20 mouse cellular contexts compared by ENCODE assay signal in the genomic region with DNA sequence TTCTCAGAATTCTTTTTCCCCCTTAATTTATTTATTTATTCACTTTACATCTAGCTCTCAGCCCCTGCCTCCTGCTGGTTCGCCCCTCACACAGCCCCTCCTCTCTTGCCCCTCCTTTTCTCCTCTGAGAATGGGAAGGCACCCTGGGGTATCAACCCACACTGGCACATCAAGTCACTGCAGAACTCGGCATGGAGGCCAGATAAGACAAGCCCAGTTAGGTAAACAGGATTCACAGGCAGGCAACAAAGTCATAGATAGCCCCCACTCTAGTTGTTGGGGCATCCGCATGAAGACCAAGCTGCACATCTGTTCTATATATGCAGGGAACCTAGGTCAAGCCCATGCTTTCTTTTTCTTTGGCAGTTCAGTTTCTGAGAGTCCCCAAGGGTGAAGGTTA. TPM values are rescaled to one million over a fixed set of nuclear protein-coding genes. Genes with fewer than 3 reads are reported as not detected.
DNase-seq lines count a peak whose midpoint lies in the region; ATAC-seq and TF ChIP-seq lines count a peak whose summit lies in the region.
"Had no signal": no experiment of that assay in that cellular context is flagged by ENCODE, and none has a peak within 500 bp of the region (broad histone marks: within the 10 kb centered on the region; RNA-seq: fewer than 3 reads in every experiment).

No protein-coding gene starts in this region.

- TF ChIP-seq EP300 in MEL (IDR thresholded peaks at IDR 0.05; ENCODE audit: low read depth in 1 of 2, low read length in 2 of 2), result peak in 1 of 2 experiments; percentile 60; a peak in 3 of 4 replicates

- no peak for TF ChIP-seq CTCF in MEL (IDR thresholded peaks at IDR 0.05 in 2 of 3, conservative IDR thresholded peaks at IDR 0.05 in 1 of 3; ENCODE audit: control insufficient read depth in 1 of 3, insufficient read depth in 1 of 3, low read depth in 2 of 3, low read length in 3 of 3, poor library complexity in 1 of 3, severe bottlenecking in 1 of 3)

- H3K36me3 ChIP-seq in liver, embryonic 13.5 days, result peaks cover 24% of the 10 kb centered on the region
- peaks cover 46% of the 10 kb centered on the region for H3K36me3 ChIP-seq in liver, embryonic 12.5 days
- peaks cover 5 to 22% of the 10 kb centered on the region in 2 experiments for H3K36me3 ChIP-seq in MEL (ENCODE audit: control insufficient read depth in 1 of 2, insufficient read depth in 2 of 2, low read length in 2 of 2)
- no peaks in the 10 kb centered on the region for H3K36me3 ChIP-seq in forebrain, embryonic 11.5 days (ENCODE audit: control insufficient read depth, insufficient read depth, low read length)

- 0 out of 2 replicates have a peak, but pooled peaks have one; percentile 50 for ATAC-seq in liver, embryonic 13.5 days (ENCODE audit: low read depth)
- no peak for ATAC-seq in liver, embryonic 12.5 days
- no peak for ATAC-seq in forebrain, embryonic 11.5 days (replicated peaks; ENCODE audit: low FRiP score)
- ATAC-seq: activated CD4-positive, CD25-positive, alpha-beta regulatory T cell, adult 4 months; CD4-positive, CD25-positive, alpha-beta regulatory T cell, adult 4 months; Patski had no signal

- H3K9ac ChIP-seq in liver, embryonic 13.5 days, result no peak overlapping the region
- no peak overlapping the region for H3K9ac ChIP-seq in liver, embryonic 12.5 days
- no peak overlapping the region for H3K9ac ChIP-seq in MEL (ENCODE audit: control insufficient read depth, low read depth, low read length, poor library complexity, severe bottlenecking)
- no peak overlapping the region for H3K9ac ChIP-seq in forebrain, embryonic 11.5 days (ENCODE audit: low read length)

- no peak overlapping the region for H3K27ac ChIP-seq in liver, embryonic 13.5 days
- H3K27ac ChIP-seq in liver, embryonic 12.5 days, result no peak overlapping the region
- no peak overlapping the region for H3K27ac ChIP-seq in MEL (ENCODE audit: control insufficient read depth, low read depth, low read length)
- H3K27ac ChIP-seq in forebrain, embryonic 11.5 days (ENCODE audit: low read depth, low read length), result no peak overlapping the region

- 50% methylated on average over 3 of the region's 3 CpGs for WGBS in liver, embryonic 13.5 days (ENCODE audit: insufficient replicate concordance)
- WGBS in liver, embryonic 12.5 days (ENCODE audit: insufficient replicate concordance), result 56% methylated on average over 3 of the region's 3 CpGs
- WGBS in forebrain, embryonic 11.5 days, result 60% methylated on average over 3 of the region's 3 CpGs

- no peaks in the 10 kb centered on the region for H3K79me2 ChIP-seq in MEL (ENCODE audit: control insufficient read depth, insufficient read depth, low read length, poor library complexity)

- H3K4me2 ChIP-seq in liver, embryonic 13.5 days, result no peak overlapping the region
- H3K4me2 ChIP-seq in liver, embryonic 12.5 days, result no peak overlapping the region
- H3K4me2 ChIP-seq in forebrain, embryonic 11.5 days (ENCODE audit: low read depth, low read length, severe bottlenecking), result no peak overlapping the region

- TF ChIP-seq RAD21 in MEL (IDR thresholded peaks at IDR 0.05; ENCODE audit: low read depth, low read length), result no peak

- H3K4me1 ChIP-seq in liver, embryonic 13.5 days (replicated peaks), result 0 out of 2 replicates have a peak, but pooled peaks cover 6% of the 10 kb centered on the region
- 0 out of 2 replicates have a peak, but pooled peaks cover 4% of the 10 kb centered on the region for H3K4me1 ChIP-seq in liver, embryonic 12.5 days
- H3K4me1 ChIP-seq in MEL (ENCODE audit: control insufficient read depth in 1 of 2, insufficient read depth in 2 of 2, low read length in 2 of 2), result peaks cover 19 to 20% of the 10 kb centered on the region in 2 experiments
- H3K4me1 ChIP-seq in forebrain, embryonic 11.5 days (replicated peaks; ENCODE audit: control insufficient read depth, insufficient read depth, low read length), result no peaks in the 10 kb centered on the region

- DNase-seq in liver, embryonic 13.5 days, result no peak
- peak; percentile 45 for DNase-seq in MEL (ENCODE audit: low read depth, low spot score)
- no peak for DNase-seq in forebrain, embryonic 11.5 days (ENCODE audit: low spot score)
- DNase-seq: adrenal gland, adult 2 months; adrenal gland, adult 8-10 months; adrenal gland, postnatal 10 days; adrenal gland, postnatal 14 days; adrenal gland, postnatal 25 days; adrenal gland, postnatal 36 days; B cell, adult 2 months; cerebellum, adult 11 months; cerebellum, adult 11-12 months; cerebellum, adult 18-20 months; cerebellum, adult 2 months had no signal

- TF ChIP-seq POLR2A in MEL (IDR thresholded peaks at IDR 0.05; ENCODE audit: control insufficient read depth in 1 of 2, insufficient read depth in 1 of 2, low read depth in 1 of 2, low read length in 2 of 2, poor library complexity in 1 of 2), result no peak

- no peaks in the 10 kb centered on the region for H3K27me3 ChIP-seq in liver, embryonic 13.5 days
- H3K27me3 ChIP-seq in liver, embryonic 12.5 days (replicated peaks), result no peaks in the 10 kb centered on the region
- no peaks in the 10 kb centered on the region for H3K27me3 ChIP-seq in MEL (ENCODE audit: control insufficient read depth in 1 of 2, insufficient read depth in 2 of 2, low read length in 2 of 2)
- H3K27me3 ChIP-seq in forebrain, embryonic 11.5 days (ENCODE audit: control insufficient read depth, insufficient read depth, low read length), result no peaks in the 10 kb centered on the region
- H3K27me3 ChIP-seq: CH12.LX, Patski had no signal

- no peaks in the 10 kb centered on the region for H3K9me3 ChIP-seq in liver, embryonic 13.5 days (replicated peaks)
- H3K9me3 ChIP-seq in liver, embryonic 12.5 days (replicated peaks), result no peaks in the 10 kb centered on the region
- H3K9me3 ChIP-seq in MEL (replicated peaks; ENCODE audit: insufficient read depth, low read length), result no peaks in the 10 kb centered on the region
- H3K9me3 ChIP-seq in forebrain, embryonic 11.5 days (ENCODE audit: control insufficient read depth, low read length), result no peaks in the 10 kb centered on the region
- H3K9me3 ChIP-seq: G1E had no signal

- no peak overlapping the region for H3K4me3 ChIP-seq in liver, embryonic 13.5 days (replicated peaks)
- H3K4me3 ChIP-seq in liver, embryonic 12.5 days, result no peak overlapping the region
- H3K4me3 ChIP-seq in MEL (ENCODE audit: control insufficient read depth in 1 of 2, insufficient read depth in 1 of 2, low read depth in 2 of 2, low read length in 2 of 2), result no peak overlapping the region
- no peak overlapping the region for H3K4me3 ChIP-seq in forebrain, embryonic 11.5 days (ENCODE audit: low read depth, low read length)

TF ChIP-seq in MEL, 35 proteins besides CTCF, POLR2A, EP300 and RAD21:
- TF ChIP-seq GATA1 (IDR thresholded peaks at IDR 0.05; ENCODE audit: low read depth, low read length), result peak; percentile 67
- no peak for TF ChIP-seq SMC3 (IDR thresholded peaks at IDR 0.05; ENCODE audit: low read depth, low read length)
- no peak for TF ChIP-seq SIN3A (IDR thresholded peaks at IDR 0.05; ENCODE audit: low read length)
- peak; percentile 25 for TF ChIP-seq TAL1 (IDR thresholded peaks at IDR 0.05; ENCODE audit: low read length)
- TF ChIP-seq TCF12 (IDR thresholded peaks at IDR 0.05; ENCODE audit: low read depth, low read length), result peak; percentile 64
- no peak for TF ChIP-seq CHD1 (IDR thresholded peaks at IDR 0.05; ENCODE audit: low read depth, low read length)
- TF ChIP-seq RCOR1 (IDR thresholded peaks at IDR 0.05; ENCODE audit: low read depth, low read length), result no peak

RNA-seq across cellular contexts. Expression of a gene that starts 12.5 kb away (rescaled TPM):
- 8.0 and 9.3 TPM in 2 replicates for polyA plus RNA-seq in liver, embryonic 13.5 days (2015; fragmentation: Nextera tagmentation; extraction: Ambion mirVana)
- polyA plus RNA-seq in liver, embryonic 12.5 days (2016; fragmentation: Nextera tagmentation; extraction: Ambion mirVana), result 12.7 and 13.3 TPM in 2 replicates
- total RNA-seq in MEL (2012; rRNA removed), result 20.0 and 27.1 TPM in 2 replicates
- polyA plus RNA-seq in MEL (2012; ENCODE audit: insufficient read depth in 1 of 2, insufficient read length in 2 of 2, low read depth in 1 of 2, low replicate concordance in 2 of 2, missing spikeins in 1 of 2), result 10 to 100 TPM in 1 of 2 experiments, not detected in 1; 28.4 TPM
- polyA plus RNA-seq in forebrain, embryonic 11.5 days (2014; fragmentation: Nextera tagmentation; extraction: Ambion mirVana), result 30.4 and 35.2 TPM in 2 replicates

RNA-seq across cellular contexts. Expression of a gene that starts 12.6 kb away (rescaled TPM):
- 3.4 and 4.6 TPM in 2 replicates for polyA plus RNA-seq in liver, embryonic 13.5 days (2015; fragmentation: Nextera tagmentation; extraction: Ambion mirVana)
- 6.1 and 6.7 TPM in 2 replicates for polyA plus RNA-seq in liver, embryonic 12.5 days (2016; fragmentation: Nextera tagmentation; extraction: Ambion mirVana)
- total RNA-seq in MEL (2012; rRNA removed), result 9.6 and 11.9 TPM in 2 replicates
- polyA plus RNA-seq in MEL (2012; ENCODE audit: insufficient read depth in 1 of 2, insufficient read length in 2 of 2, low read depth in 1 of 2, low replicate concordance in 2 of 2, missing spikeins in 1 of 2), result 10 to 100 TPM in 1 of 2 experiments, not detected in 1; 12.1 TPM
- 13.4 and 13.5 TPM in 2 replicates for polyA plus RNA-seq in forebrain, embryonic 11.5 days (2014; fragmentation: Nextera tagmentation; extraction: Ambion mirVana)

RNA-seq across cellular contexts. Expression of a gene that starts 32.7 kb away (rescaled TPM):
- polyA plus RNA-seq in liver, embryonic 13.5 days (2015; fragmentation: Nextera tagmentation; extraction: Ambion mirVana), result 41.8 and 48.2 TPM in 2 replicates
- 41.9 and 42.5 TPM in 2 replicates for polyA plus RNA-seq in liver, embryonic 12.5 days (2016; fragmentation: Nextera tagmentation; extraction: Ambion mirVana)
- 30.9 and 34.0 TPM in 2 replicates for total RNA-seq in MEL (2012; rRNA removed)
- 10 to 100 TPM in 1 of 2 experiments, not detected in 1; 63.4 TPM for polyA plus RNA-seq in MEL (2012; ENCODE audit: insufficient read depth in 1 of 2, insufficient read length in 2 of 2, low read depth in 1 of 2, low replicate concordance in 2 of 2, missing spikeins in 1 of 2)
- polyA plus RNA-seq in forebrain, embryonic 11.5 days (2014; fragmentation: Nextera tagmentation; extraction: Ambion mirVana), result 23.2 and 29.5 TPM in 2 replicates

RNA-seq across cellular contexts. Expression of a gene that starts 46.6 kb away (rescaled TPM):
- polyA plus RNA-seq in liver, embryonic 13.5 days (2015; fragmentation: Nextera tagmentation; extraction: Ambion mirVana), result 0.06 and 0.13 TPM in 2 replicates
- polyA plus RNA-seq in liver, embryonic 12.5 days (2016; fragmentation: Nextera tagmentation; extraction: Ambion mirVana), result 0.04 and 0.19 TPM in 2 replicates
- total RNA-seq in MEL (2012; rRNA removed), result not detected in 2 replicates
- polyA plus RNA-seq in MEL (2012; ENCODE audit: insufficient read depth in 1 of 2, insufficient read length in 2 of 2, low read depth in 1 of 2, low replicate concordance in 2 of 2, missing spikeins in 1 of 2), result not detected
- 2.6 and 4.1 TPM in 2 replicates for polyA plus RNA-seq in forebrain, embryonic 11.5 days (2014; fragmentation: Nextera tagmentation; extraction: Ambion mirVana)
- total RNA-seq: CH12.LX had no signal
- polyA plus RNA-seq: G1E had no signal
